Mouse (Mus musculus): Measurements from ENCODE around the gene Lrrc2. TPM values are rescaled to one million over a fixed set of nuclear protein-coding genes. Genes with fewer than 3 reads are reported as not detected.

Gene Lrrc2
- polyA plus RNA-seq, 1 experiment from 2014 or later: 0.06 TPM

DNA sequence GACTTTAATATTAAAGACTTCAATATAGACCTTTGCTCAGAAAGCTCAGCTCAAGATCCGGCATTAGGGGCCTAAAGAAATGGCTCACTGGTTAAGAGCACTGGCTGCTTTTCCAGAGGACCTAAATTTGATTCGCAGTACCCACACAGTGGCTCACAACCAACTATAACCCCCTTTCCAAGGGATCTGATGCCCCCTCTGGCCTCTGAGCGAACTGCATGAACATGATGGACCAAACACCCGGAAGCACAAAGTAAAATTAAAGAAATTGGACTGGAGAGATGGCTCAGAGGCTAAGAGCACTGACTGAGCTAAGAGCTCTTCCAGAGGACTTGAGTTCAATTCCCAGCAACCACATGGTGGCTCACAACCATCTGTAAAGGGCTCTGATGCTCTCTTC, 64.3 kb downstream of the Lrrc2 start:
- H3K4me3 ChIP-seq (ENCODE audit: low read length): no peak overlapping the region
- 85% methylated on average over 4 of the region's 4 CpGs for WGBS
- ATAC-seq: no peak

DNA sequence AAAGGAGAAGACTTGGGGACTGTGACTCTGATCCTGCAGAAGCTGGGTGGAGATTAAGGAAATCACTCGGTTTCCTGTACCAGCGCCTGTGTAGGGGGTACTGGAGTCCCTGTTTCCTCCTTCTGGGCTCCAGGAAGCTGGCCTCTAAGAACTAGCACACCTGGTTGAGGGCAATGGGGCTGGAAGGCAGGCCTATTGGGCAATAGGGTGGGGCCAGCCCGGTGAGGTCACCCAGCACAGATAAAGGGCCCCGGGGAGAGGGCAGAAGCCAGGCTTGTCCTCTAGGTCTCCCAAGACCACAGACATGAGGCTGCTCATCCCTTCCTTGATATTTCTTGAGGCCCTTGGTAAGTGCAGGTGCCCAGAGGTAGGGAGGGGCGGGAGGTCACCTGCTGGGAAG, 67.7 kb downstream of the Lrrc2 start, which contains the start of gene Ltf:
Ltf (plus strand) TSS at position 250 of the 400 bp plus-strand sequence.
- H3K36me3 ChIP-seq (ENCODE audit: control insufficient read depth, insufficient read depth, low read length): no peaks in the 10 kb centered on the region
- no peak within 1 kb of the TSS for H3K4me2 ChIP-seq (ENCODE audit: low read depth, low read length)
- H3K4me1 ChIP-seq (ENCODE audit: control insufficient read depth, insufficient read depth, low read length): no peaks in the 10 kb centered on the region
- 66% methylated on average over 5 of the region's 5 CpGs for WGBS
- no peaks in the 10 kb centered on the region for H3K9me3 ChIP-seq (ENCODE audit: control insufficient read depth, low read length)
- peak within 1 kb of the TSS; percentile 15; the same call in 1 of the 2 replicates for H3K27ac ChIP-seq (ENCODE audit: low read length)
- H3K27me3 ChIP-seq (replicated peaks; ENCODE audit: control insufficient read depth, insufficient read depth, low read length): no peaks in the 10 kb centered on the region
- H3K9ac ChIP-seq (ENCODE audit: low read depth, low read length): peak within 1 kb of the TSS; percentile 11; the same call in 1 of the 2 replicates
- H3K4me3 ChIP-seq (ENCODE audit: low read length): no peak within 1 kb of the TSS
- ATAC-seq: peak; percentile 96

More for the DNA sequence above, 64.3 kb downstream of the Lrrc2 start:
- Histone ChIP-seq H3K9me3 (ENCODE audit: control insufficient read depth, low read length) (no peaks in the 10 kb centered on the region), H3K27ac (ENCODE audit: low read length) (no peak overlapping the region), H3K36me3 (ENCODE audit: control insufficient read depth, insufficient read depth, low read length) (no peaks in the 10 kb centered on the region), H3K27me3 (replicated peaks; ENCODE audit: control insufficient read depth, insufficient read depth, low read length) (no peaks in the 10 kb centered on the region), H3K9ac (ENCODE audit: low read depth, low read length) (no peak overlapping the region), H3K4me1 (ENCODE audit: control insufficient read depth, insufficient read depth, low read length) (no peaks in the 10 kb centered on the region), H3K4me2 (ENCODE audit: low read depth, low read length) (no peak overlapping the region)

DNA sequence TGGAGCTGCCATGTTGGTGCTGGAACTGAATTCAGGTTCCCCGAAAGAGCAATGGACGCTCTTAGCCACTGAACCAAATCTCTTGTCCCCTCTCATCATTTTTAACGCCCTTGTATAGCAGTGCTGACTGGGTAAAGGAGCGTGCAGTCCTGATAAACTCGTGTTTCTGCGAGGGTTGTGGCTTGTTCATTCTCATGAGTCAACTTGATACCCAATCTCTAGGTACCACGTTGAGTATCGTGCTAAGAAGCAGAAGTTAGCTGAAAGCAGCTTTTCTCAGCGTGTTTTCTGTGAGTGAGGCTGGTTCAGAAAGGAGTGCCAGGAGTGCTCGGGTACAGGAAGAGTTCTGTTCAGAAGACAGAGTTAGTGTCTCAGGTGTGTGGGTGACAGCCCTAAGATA, 75.4 kb downstream of the Lrrc2 start:
- 88% methylated on average over 10 of the region's 10 CpGs for WGBS
- no peaks in the 10 kb centered on the region for H3K9me3 ChIP-seq (ENCODE audit: control insufficient read depth, low read length)
- no peaks in the 10 kb centered on the region for H3K4me1 ChIP-seq (ENCODE audit: control insufficient read depth, insufficient read depth, low read length)
- no peaks in the 10 kb centered on the region for H3K27me3 ChIP-seq (replicated peaks; ENCODE audit: control insufficient read depth, insufficient read depth, low read length)
- no peak overlapping the region for H3K4me2 ChIP-seq (ENCODE audit: low read depth, low read length)
- H3K9ac ChIP-seq (ENCODE audit: low read depth, low read length): no peak overlapping the region
- no peak for ATAC-seq
- H3K27ac ChIP-seq (ENCODE audit: low read length): no peak overlapping the region
- no peaks in the 10 kb centered on the region for H3K36me3 ChIP-seq (ENCODE audit: control insufficient read depth, insufficient read depth, low read length)
- no peak overlapping the region for H3K4me3 ChIP-seq (ENCODE audit: low read length)

Small RNA genes lying within 50 kb of the gene (microRNA-seq; reads per million reads assigned to microRNA genes)
- not detected for gene Gm24269

Other genes starting within 250 kb of the Lrrc2 start
- gene Myl3, start 209.7 kb upstream of the Lrrc2 start, polyA plus RNA-seq (2015; fragmentation: Nextera tagmentation; extraction: Ambion mirVana): 0.67 and 0.71 TPM in 2 replicates
- 15.4 and 16.4 TPM in 2 replicates for gene Pth1r, start 204.4 kb upstream of the Lrrc2 start, polyA plus RNA-seq (2015; fragmentation: Nextera tagmentation; extraction: Ambion mirVana)
- not detected in 2 replicates for gene Prss42, start 153.4 kb upstream of the Lrrc2 start, polyA plus RNA-seq (2015; fragmentation: Nextera tagmentation; extraction: Ambion mirVana)
- not detected in 2 replicates for gene Prss44, start 137.6 kb upstream of the Lrrc2 start, polyA plus RNA-seq (2015; fragmentation: Nextera tagmentation; extraction: Ambion mirVana)
- not detected in 2 replicates for gene Prss43, start 124.9 kb upstream of the Lrrc2 start, polyA plus RNA-seq (2015; fragmentation: Nextera tagmentation; extraction: Ambion mirVana)
- gene Prss45, start 117.0 kb upstream of the Lrrc2 start, polyA plus RNA-seq (2015; fragmentation: Nextera tagmentation; extraction: Ambion mirVana): not detected in 2 replicates
- not detected in 2 replicates for gene Prss46, start 107.0 kb upstream of the Lrrc2 start, polyA plus RNA-seq (2015; fragmentation: Nextera tagmentation; extraction: Ambion mirVana)
- gene Prss50, start 93.6 kb upstream of the Lrrc2 start, polyA plus RNA-seq (2015; fragmentation: Nextera tagmentation; extraction: Ambion mirVana): 0.37 and 0.61 TPM in 2 replicates
- gene Als2cl, start 71.7 kb upstream of the Lrrc2 start, polyA plus RNA-seq (2015; fragmentation: Nextera tagmentation; extraction: Ambion mirVana): 9.2 and 10.8 TPM in 2 replicates
- gene Tmie, start 71.4 kb upstream of the Lrrc2 start, polyA plus RNA-seq (2015; fragmentation: Nextera tagmentation; extraction: Ambion mirVana): 3.2 and 4.3 TPM in 2 replicates
- gene Fam240a, start 34.7 kb upstream of the Lrrc2 start, polyA plus RNA-seq (2015; fragmentation: Nextera tagmentation; extraction: Ambion mirVana): not detected in 2 replicates
- not detected in 2 replicates for gene Tdgf1, start 5.4 kb upstream of the Lrrc2 start, polyA plus RNA-seq (2015; fragmentation: Nextera tagmentation; extraction: Ambion mirVana)
- gene Rtp3, start 39.0 kb downstream of the Lrrc2 start, polyA plus RNA-seq (2015; fragmentation: Nextera tagmentation; extraction: Ambion mirVana): 0.18 and 0.55 TPM in 2 replicates
- 3.2 and 3.4 TPM in 2 replicates for gene Ltf, start 67.7 kb downstream of the Lrrc2 start, polyA plus RNA-seq (2015; fragmentation: Nextera tagmentation; extraction: Ambion mirVana)
- 1.9 and 2.5 TPM in 2 replicates for gene Ccrl2, start 106.0 kb downstream of the Lrrc2 start, polyA plus RNA-seq (2015; fragmentation: Nextera tagmentation; extraction: Ambion mirVana)
- gene Lrrfip2, start 166.0 kb downstream of the Lrrc2 start, polyA plus RNA-seq (2015; fragmentation: Nextera tagmentation; extraction: Ambion mirVana): 38.4 and 39.4 TPM in 2 replicates